Comparison of ENCODE assay signal across 10 mouse cellular contexts in the genomic region with DNA sequence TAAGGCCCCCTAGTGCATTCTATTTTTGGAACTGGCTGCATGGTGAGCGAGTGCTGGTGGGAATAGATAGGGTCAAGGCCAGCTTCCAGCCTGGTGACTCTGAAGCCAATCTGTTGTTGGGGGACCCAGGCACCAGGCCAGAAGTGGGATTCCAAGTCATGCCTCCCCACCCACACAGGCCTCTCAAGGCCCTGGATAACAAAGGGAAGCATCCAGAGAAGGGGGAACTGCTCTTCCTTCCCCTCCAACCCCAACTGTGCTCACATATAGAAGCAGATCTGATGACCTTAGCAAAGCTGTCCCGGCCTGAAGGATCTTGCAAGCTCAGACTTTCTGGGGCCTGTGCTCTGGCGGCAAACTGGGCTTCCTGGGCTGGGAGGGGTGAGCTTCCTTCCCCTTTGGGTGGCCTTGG. TPM values are rescaled to one million over a fixed set of nuclear protein-coding genes. Genes with fewer than 3 reads are reported as not detected.
DNase-seq lines count a peak whose midpoint lies in the region; ATAC-seq and TF ChIP-seq lines count a peak whose summit lies in the region.
"Had no signal": no experiment of that assay in that cellular context is flagged by ENCODE, and none has a peak within 500 bp of the region (broad histone marks: within the 10 kb centered on the region; RNA-seq: fewer than 3 reads in every experiment).

No protein-coding gene starts in this region.

- H3K27me3 ChIP-seq in heart, embryonic 11.5 days (ENCODE audit: control insufficient read depth, insufficient read depth, low read length) = no peaks in the 10 kb centered on the region
- no peaks in the 10 kb centered on the region for H3K27me3 ChIP-seq in liver, adult 2 months (ENCODE audit: control insufficient read depth, insufficient read depth, low read length)
- H3K27me3 ChIP-seq: neural tube, embryonic 13.5 days had no signal

- no peak overlapping the region for H3K9ac ChIP-seq in heart, embryonic 11.5 days (ENCODE audit: low read depth, low read length)
- H3K9ac ChIP-seq in liver, adult 2 months (ENCODE audit: low read depth, low read length) = no peak overlapping the region
- H3K9ac ChIP-seq: neural tube, embryonic 13.5 days had no signal

- H3K4me2 ChIP-seq in heart, embryonic 11.5 days = no peak overlapping the region
- H3K4me2 ChIP-seq: neural tube, embryonic 13.5 days had no signal

- no peaks in the 10 kb centered on the region for H3K36me3 ChIP-seq in heart, embryonic 11.5 days (ENCODE audit: control insufficient read depth, insufficient read depth, low read length)
- no peaks in the 10 kb centered on the region for H3K36me3 ChIP-seq in liver, adult 2 months (ENCODE audit: control insufficient read depth, insufficient read depth, low read length)
- H3K36me3 ChIP-seq: neural tube, embryonic 13.5 days had no signal

- WGBS in heart, embryonic 11.5 days (ENCODE audit: insufficient replicate concordance) = 39% methylated on average over 3 of the region's 3 CpGs
- 66% methylated on average over 3 of the region's 3 CpGs for WGBS in liver, adult 2 months

- no peak for TF ChIP-seq CTCF in liver, adult 2 months (IDR thresholded peaks at IDR 0.05; ENCODE audit: low read depth, low read length)

- no peak for TF ChIP-seq POLR2A in liver, adult 2 months (IDR thresholded peaks at IDR 0.05; ENCODE audit: extremely low read depth, insufficient read depth, low read length)

- peak; percentile 34; the same call in 1 of the 2 replicates for ATAC-seq in frontal cortex, adult (ENCODE audit: low TSS enrichment)
- no peak for ATAC-seq in heart, embryonic 11.5 days (replicated peaks; ENCODE audit: insufficient number of reproducible peaks, low FRiP score, low TSS enrichment)

- no peak overlapping the region for H3K4me3 ChIP-seq in heart, embryonic 11.5 days (ENCODE audit: low read depth, low read length)
- H3K4me3 ChIP-seq in liver, adult 2 months (ENCODE audit: insufficient read depth, low read depth, low read length) = no peak overlapping the region
- H3K4me3 ChIP-seq: layer of hippocampus, adult 2 months; neural tube, embryonic 13.5 days had no signal

- peak overlapping the region; percentile 35; the same call in 1 of the 2 replicates for H3K27ac ChIP-seq in heart, embryonic 11.5 days (ENCODE audit: low read depth, low read length)
- peak overlapping the region; percentile 63; the same call in 1 of the 2 replicates for H3K27ac ChIP-seq in liver, adult 2 months (replicated peaks; ENCODE audit: insufficient read depth, low read depth, low read length)
- H3K27ac ChIP-seq: neural tube, embryonic 13.5 days had no signal

- no peak for DNase-seq in frontal cortex, postnatal 25 days (ENCODE audit: low spot score in 2 of 2)
- DNase-seq in adrenal gland, postnatal 10 days = peak; percentile 21
- peak; percentile 59 for DNase-seq in liver, adult 2 months (ENCODE audit: extremely low read depth, low read depth, low spot score)
- DNase-seq in embryo, embryonic 10 days (ENCODE audit: low spot score) = no peak
- DNase-seq in urinary bladder, postnatal 10 days (ENCODE audit: low spot score) = no peak
- no peak for DNase-seq in thymus, adult 18-20 months

- H3K9me3 ChIP-seq in heart, embryonic 11.5 days (replicated peaks; ENCODE audit: control insufficient read depth, low read length) = no peaks in the 10 kb centered on the region
- H3K9me3 ChIP-seq: neural tube, embryonic 13.5 days had no signal

- H3K79me2 ChIP-seq in liver, adult 2 months (ENCODE audit: control insufficient read depth, insufficient read depth, low read length) = no peaks in the 10 kb centered on the region

- H3K4me1 ChIP-seq in heart, embryonic 11.5 days (ENCODE audit: control insufficient read depth, insufficient read depth, low read length) = peaks cover 8% of the 10 kb centered on the region
- no peaks in the 10 kb centered on the region; the same call in 1 of the 2 replicates for H3K4me1 ChIP-seq in liver, adult 2 months (ENCODE audit: control insufficient read depth, insufficient read depth, low read length)
- H3K4me1 ChIP-seq: neural tube, embryonic 13.5 days had no signal

RNA-seq across cellular contexts. Expression of gene Maf, which starts 57.5 kb away (rescaled TPM):
- 10 to 100 TPM; 25.0 to 27.2 TPM for total RNA-seq in adrenal gland, postnatal 10 days (2021)
- polyA plus RNA-seq in heart, embryonic 11.5 days (2014; fragmentation: Nextera tagmentation; extraction: Ambion mirVana) = 2.1 and 2.4 TPM in 2 replicates
- 9.9 and 10.6 TPM in 2 replicates for total RNA-seq in liver, adult 2 months (2014; rRNA removed)
- polyA plus RNA-seq in liver, adult 2 months (2012; rRNA removed) = 5.0 and 6.4 TPM in 2 replicates

Comparison
In these comparisons a context has a peak if more than half of its experiments do, and no peak if none do; other contexts are left out.
1. DNase-seq: peak in adrenal gland, postnatal 10 days (single experiment) and liver, adult 2 months (single experiment); none in frontal cortex, postnatal 25 days (0 of 2), embryo, embryonic 10 days (single experiment), urinary bladder, postnatal 10 days (single experiment) and thymus, adult 18-20 months (0 of 2).